Mouse (Mus musculus) myocyte (in vitro differentiated cells): ENCODE data around the gene Rtn4ip1.

ENCODE experiments used
- MYOD1 ChIP-seq, 3 experiments: IDR thresholded peaks; one replicate each; pipeline ENCODE4 v1.6.1; 2011; ENCODE audit warnings: control low read depth in 2 of 3, low read depth in 2 of 3, mild to moderate bottlenecking in 2 of 3, moderate library complexity in 1 of 3; ENCODE audit not compliant: insufficient read length in 2 of 3, control insufficient read depth in 1 of 3
- POLR2AphosphoS2 ChIP-seq: IDR thresholded peaks from one replicate; pipeline ENCODE4 v1.6.1; 2011; ENCODE audit warnings: low read depth, control low read depth; ENCODE audit not compliant: insufficient read length
- USF1 ChIP-seq: IDR thresholded peaks from one replicate; pipeline ENCODE4 v1.6.1; 2011; ENCODE audit warnings: low read depth, mild to moderate bottlenecking, control low read depth, moderate library complexity

DNA sequence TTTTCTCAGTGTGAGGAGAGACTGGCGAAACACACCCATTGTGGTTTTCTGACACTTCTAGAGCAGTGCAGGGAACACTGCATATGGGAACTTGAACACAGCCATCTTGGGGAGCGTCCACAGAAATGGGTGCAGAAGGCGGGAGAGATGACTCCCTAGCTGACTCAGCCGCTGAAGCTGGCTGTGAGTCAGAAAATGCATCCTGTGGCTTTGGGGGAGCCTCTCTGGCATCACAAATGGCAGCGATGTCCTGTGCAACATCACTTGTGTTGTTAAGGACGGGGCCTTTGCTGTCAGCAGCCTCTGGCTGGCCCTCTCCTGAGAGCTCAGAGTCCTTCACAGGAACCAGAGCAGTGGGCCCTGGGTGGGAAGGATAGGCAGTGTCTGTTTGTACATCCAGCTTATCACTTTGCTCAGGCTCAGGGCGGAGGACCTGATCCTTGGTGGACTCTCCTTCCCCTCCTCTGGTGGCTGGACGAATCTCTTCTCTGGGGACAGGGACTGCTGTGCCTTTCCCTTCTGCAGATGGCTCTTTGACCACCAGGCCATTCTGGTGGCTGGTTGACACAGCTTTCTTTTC, 97.0 kb downstream of the Rtn4ip1 start:
- TF ChIP-seq USF1 = no peak
- TF ChIP-seq POLR2AphosphoS2 = no peak
- no peak for TF ChIP-seq MYOD1 (IDR thresholded peaks at IDR 0.05; ENCODE audit: control insufficient read depth in 1 of 3, insufficient read length in 2 of 3, low read depth in 2 of 3)
